Mouse (Mus musculus) megakaryocyte, embryonic 14.5 days (primary cell): ENCODE results near the gene B130006D01Rik.

Experiments
- FLI1 ChIP-seq: IDR thresholded peaks from 2 replicates; pipeline ENCODE4 v1.6.1; 2012; ENCODE audit warnings: low read length, inconsistent platforms, mixed read lengths
- GATA1 ChIP-seq: IDR thresholded peaks from 3 replicates; pipeline ENCODE4 v1.6.1; 2012; ENCODE audit warnings: mixed read lengths, low read length, inconsistent platforms, borderline replicate concordance

DNA sequence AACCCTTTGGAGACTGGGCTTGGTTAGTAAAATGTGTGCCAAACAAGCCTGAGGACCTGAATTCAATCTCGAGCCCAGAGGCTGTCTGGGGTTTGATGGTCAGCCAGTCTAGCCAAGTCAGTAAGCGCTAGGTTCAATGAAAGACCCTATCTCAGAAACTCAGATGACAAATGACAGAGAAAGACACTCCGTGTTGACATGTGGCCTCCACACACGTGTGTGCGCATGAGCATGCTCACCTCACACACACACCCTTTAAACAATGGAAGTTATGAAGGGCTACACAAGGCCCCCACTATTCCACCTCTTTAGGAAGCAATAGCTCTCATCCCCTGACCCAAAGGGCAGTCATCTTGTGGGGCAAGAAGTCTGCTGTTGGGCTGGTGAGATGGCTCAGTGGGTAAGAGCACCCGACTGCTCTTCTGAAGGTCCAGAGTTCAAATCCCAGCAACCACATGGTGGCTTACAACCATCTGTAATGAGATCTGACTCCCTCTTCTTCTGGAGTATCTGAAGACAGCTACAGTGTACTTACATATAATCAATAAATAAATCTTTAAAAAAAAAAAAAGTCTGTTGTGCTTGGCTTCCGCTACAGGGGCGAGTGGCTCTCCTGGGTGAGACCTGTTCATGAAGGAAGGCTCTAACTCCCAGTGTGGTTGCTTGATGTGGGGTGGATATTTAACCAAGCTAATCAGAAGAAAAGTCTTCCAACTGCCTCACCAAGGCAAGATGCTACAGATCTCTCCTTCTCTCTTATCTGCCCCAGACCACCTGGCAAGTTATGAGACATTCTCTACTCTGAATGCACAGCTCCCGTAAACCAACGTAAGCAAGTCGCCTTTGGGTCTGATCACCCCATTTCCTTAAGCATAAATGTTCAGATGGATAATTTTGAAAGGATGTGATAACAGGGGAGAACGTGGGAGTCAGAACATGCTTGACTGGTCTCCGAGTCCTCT is 22.3 kb upstream of the B130006D01Rik start:
- TF ChIP-seq FLI1 = no peak
- no peak for TF ChIP-seq GATA1
